Mouse (Mus musculus) kidney, embryonic 15.5 days (tissue): ENCODE results near the gene Flrt3. TPM values are rescaled to one million over a fixed set of nuclear protein-coding genes. Genes with fewer than 3 reads are reported as not detected.

ENCODE experiments used
- ATAC-seq: fragments of 200-750 bp; cut with Nextera tagmentation; replicated peaks from 2 replicates; pipeline ENCODE4 v1.8.0; 2017; ENCODE audit warnings: moderate TSS enrichment; ENCODE audit not compliant: low FRiP score
- H3K27ac ChIP-seq: fragments of 300-500 bp; sonication (generic); 2 replicates; pipeline ENCODE4 v1.5.1; 2015; ENCODE audit warnings: mild to moderate bottlenecking, inconsistent platforms
- H3K27me3 ChIP-seq: fragments of 300-500 bp; sonication (generic); 2 replicates; pipeline ENCODE4 v1.6.1; 2015; ENCODE audit warnings: inconsistent platforms
- H3K36me3 ChIP-seq: fragments of 300-500 bp; sonication (generic); 2 replicates; pipeline ENCODE4 v1.6.1; 2015; ENCODE audit warnings: inconsistent platforms
- H3K4me1 ChIP-seq: fragments of 300-500 bp; sonication (generic); 2 replicates; pipeline ENCODE4 v1.6.1; 2015; ENCODE audit warnings: inconsistent platforms
- H3K4me2 ChIP-seq: fragments of 300-500 bp; sonication (generic); 2 replicates; pipeline ENCODE4 v1.6.1; 2015; ENCODE audit warnings: moderate library complexity, mild to moderate bottlenecking, inconsistent platforms
- H3K4me3 ChIP-seq: fragments of 300-500 bp; sonication (generic); replicated peaks from 2 replicates; pipeline ENCODE4 v1.5.1; 2015; ENCODE audit warnings: mild to moderate bottlenecking, inconsistent platforms
- H3K9ac ChIP-seq: fragments of 300-500 bp; sonication (generic); 2 replicates; pipeline ENCODE4 v1.6.1; 2015; ENCODE audit warnings: mild to moderate bottlenecking, inconsistent platforms
- H3K9me3 ChIP-seq: fragments of 300-500 bp; sonication (generic); replicated peaks from 2 replicates; pipeline ENCODE4 v1.6.1; 2016; ENCODE audit warnings: inconsistent platforms
- WGBS: fragments of 180-500 bp; shearing (Covaris S2); methylation state at CpG from one replicate; pipeline ENCODE4 v1.1.7; 2015; ENCODE audit warnings: mixed read lengths; 5-methylcytosine and 5-hydroxymethylcytosine counted together
- polyA plus RNA-seq: library from polyadenylated mRNA; unstranded; fragments of >200 nt; fragmentation: Nextera tagmentation; extraction: Ambion mirVana; gene quantifications from 2 replicates; pipeline ENCODE4 v1.2.1, GENCODE M21; 2015

Flrt3 gene
- polyA plus RNA-seq, 1 experiment from 2014 or later: 25.4 TPM

GRCm38 (mm10) chr2:140615451-140615850 is 55.8 kb downstream of the Flrt3 start:
- no peak overlapping the region for H3K4me2 ChIP-seq
- H3K4me1 ChIP-seq: no peaks in the 10 kb centered on the region
- ATAC-seq: no peak
- no peak overlapping the region for H3K4me3 ChIP-seq
- H3K36me3 ChIP-seq: no peaks in the 10 kb centered on the region
- no peak overlapping the region for H3K9ac ChIP-seq
- 89% methylated on average over 2 of the region's 2 CpGs for WGBS
- H3K27ac ChIP-seq: no peak overlapping the region
- no peaks in the 10 kb centered on the region for H3K27me3 ChIP-seq
- no peaks in the 10 kb centered on the region for H3K9me3 ChIP-seq
